Mouse (Mus musculus): ENCODE data around the gene 4921539E11Rik.

4921539E11Rik gene

DNA sequence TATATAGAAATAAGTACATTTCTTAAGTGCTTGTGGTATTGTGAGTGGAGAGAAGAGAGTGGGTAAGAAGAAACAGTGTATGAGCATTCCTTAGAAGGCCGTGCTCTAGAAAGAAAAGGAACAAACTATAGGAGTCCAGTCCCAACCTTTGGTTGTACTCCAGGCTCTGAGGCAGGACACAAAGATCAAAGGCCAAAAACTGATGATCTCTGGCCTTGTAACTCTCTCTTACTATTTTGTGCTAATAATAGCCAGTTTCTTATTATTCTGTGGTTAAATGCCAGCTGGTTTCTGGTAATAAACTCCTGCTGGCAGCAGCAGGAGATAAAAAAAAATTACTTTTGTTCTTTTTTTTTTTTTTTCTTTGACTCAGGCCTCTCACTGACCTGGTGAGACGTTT lies 58.5 kb downstream of the 4921539E11Rik start:
- no peak for DNase-seq (ENCODE audit: low read depth, low spot score)

DNA sequence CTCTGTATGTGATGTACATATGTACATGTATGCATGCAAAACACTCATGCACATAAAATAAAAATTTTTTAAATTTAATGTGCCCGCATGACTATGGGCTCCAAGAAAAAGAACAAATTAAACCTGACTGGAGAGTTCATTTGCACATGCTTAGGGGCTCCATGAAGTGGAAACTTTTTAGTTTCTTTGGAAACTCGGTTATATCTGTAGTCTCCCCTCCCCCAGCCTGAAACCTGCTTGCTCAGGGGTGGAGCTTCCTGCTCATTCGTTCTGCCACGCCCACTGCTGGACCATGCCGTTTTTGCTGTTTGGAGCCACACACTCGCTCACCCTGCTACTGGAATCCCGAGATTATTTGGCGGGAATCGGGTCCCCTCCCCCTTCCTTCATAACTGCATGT lies 67.8 kb downstream of the 4921539E11Rik start:
- no peak for DNase-seq (ENCODE audit: low read depth, low spot score)

DNA sequence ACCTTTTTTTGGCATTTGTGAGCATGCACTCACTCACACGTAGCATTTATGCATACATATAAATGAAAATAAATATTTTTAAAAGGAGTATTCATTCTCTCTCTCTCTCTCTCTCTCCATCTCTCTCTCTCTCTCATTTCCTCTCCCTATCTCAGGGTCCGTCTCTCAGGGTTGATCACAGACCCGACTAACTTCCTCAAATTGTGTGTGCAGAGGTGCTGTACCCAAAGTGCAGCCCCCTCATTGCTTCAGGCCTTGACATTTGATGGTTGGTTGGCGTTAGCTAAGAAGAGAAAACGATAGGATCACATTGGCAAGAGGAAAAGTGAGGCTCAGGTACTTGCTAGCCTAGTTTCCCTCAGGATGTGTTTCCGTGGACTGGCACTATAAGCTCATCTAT lies 68.9 kb downstream of the 4921539E11Rik start:
- no peak for DNase-seq (ENCODE audit: low read depth, low spot score)

DNA sequence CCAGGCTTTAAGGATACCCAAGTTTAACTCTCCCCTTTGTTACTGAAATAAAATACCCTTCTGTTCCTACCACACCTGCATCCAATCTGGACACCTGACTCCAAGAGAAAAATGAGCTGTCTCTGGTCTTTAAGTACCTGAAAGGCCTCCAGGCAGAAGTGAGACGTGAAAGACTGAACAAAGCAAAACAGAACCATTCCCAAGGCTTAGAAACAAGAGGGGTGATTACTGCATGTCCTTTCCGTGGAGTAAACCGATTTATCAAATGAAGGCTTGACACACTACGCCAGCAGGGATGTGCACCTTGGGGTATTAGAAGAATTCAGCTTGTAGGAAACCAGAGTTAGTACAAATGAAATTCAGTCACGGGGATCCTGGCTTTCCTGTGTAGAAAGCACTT lies 71.7 kb downstream of the 4921539E11Rik start:
- no peak for DNase-seq (ENCODE audit: low read depth, low spot score)

DNA sequence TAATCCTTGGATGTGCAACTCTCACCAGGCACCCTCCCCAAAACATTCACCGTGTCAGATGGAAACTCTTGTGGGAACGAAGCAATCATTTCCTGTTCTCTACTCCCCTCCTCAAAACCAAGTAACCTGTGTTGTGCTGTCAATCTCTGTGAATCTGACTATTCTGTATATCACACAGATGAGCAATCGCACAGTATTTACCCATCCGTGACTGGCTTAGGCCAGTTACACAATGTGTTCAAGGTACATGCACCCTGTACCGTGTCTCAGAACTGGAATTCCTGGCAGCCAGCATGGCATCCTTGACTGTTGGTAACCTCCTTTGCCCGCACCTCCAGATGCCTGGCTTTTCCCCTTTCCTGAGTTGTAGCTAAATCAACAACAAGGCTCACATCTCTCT lies 74.6 kb downstream of the 4921539E11Rik start:
- DNase-seq (ENCODE audit: low read depth, low spot score) = no peak

DNA sequence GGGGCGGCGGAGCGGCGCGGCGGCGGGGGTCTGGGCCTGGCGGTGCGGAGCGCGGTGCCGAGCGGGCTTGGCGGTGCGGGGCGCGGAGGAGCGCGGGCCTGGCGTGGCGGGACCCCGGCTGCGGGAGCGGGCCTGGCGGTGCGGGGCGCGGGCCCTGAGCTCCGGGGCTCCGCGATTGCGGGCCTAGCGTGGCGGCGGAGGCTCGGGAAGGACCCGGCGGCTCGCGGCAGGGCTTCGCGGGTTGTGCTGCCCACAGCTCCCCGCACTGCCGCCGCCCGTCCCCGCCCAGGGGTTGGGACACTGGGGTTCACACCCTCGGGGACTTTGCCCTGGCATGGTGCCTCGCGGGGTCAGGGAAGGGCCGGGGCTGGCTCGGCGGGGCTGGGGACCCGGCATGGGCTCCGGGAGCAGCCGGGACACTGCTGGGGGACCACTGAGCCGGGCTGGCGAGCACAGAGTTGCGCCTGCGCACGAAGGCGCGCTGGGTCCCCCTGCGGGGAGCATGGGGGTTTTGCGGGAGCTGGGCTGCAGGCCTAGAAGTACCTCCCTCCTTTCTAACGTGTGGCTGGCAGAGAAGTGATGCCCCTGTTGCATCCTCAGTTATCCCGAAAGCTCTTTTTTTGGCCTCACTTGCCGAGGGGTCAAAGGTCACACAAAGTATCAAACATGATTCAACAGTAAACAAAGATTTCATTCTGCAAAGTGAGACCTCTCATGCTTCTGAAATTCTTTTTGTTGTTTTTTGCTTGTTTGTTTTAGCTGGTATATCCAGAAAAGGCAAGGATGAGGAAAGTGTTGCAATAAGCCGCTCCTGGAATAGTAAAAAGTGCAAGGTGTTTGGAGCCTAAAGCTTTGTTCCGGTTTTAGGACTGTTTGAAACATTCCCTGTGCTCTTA lies 75.5 kb downstream of the 4921539E11Rik start, which contains the start of gene Slc35d1:
Slc35d1 (minus strand) TSS at position 240 of the 896 bp plus-strand sequence.
- DNase-seq (ENCODE audit: low read depth, low spot score) = peak; percentile 52

DNA sequence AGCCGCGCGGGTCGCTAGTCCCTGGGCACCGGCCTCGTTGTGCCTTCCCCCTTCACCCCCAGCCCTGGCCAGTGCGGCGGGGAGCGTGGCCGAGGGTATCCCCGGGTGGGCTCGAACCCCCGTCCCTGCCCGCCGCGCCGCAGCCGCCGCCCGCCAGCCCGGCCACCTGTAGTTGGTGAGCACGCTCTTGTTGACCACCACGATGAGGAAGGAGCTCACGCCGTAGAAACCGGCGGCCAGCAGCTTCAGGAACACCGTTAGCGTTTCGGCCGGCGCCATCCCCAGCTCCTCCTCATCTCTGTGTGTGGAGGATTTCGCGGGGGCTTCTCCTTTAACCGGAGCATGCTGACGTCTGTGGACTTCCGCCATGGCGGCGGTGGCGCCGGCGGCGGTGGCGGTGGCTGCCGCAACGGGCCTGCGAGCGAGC lies 76.2 kb downstream of the 4921539E11Rik start:
- DNase-seq (ENCODE audit: low read depth, low spot score) = no peak

DNA sequence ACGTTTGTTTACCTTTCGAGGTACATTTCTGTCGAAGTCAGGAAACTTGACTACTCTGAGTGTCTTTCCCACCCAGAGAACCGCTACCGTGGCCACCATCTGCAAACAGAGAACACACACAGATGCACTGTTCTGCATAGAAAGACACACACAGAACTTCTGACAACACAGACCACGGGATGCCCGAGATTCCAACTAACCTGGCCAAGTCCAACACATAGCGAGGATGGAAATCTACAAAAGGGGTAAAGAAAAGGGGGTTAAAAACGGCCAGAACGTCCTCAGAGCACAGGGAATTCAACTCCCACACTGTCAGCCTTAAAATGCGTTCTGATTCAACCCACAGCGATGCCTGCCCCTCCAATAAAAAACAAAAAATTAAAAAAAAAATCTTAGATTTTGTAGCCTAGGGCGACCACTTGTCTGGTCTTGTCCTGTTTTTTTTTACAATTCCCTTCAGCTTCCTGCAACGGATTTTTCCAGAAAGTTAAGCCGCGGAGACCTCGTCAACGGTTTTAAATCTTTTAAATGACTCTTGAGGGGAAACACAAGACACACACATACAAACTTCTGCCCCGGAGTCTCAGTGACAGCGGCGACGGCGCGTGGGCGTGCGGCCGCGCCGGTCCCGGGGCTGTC lies 76.7 kb downstream of the 4921539E11Rik start:
- DNase-seq (ENCODE audit: low read depth, low spot score) = no peak

DNA sequence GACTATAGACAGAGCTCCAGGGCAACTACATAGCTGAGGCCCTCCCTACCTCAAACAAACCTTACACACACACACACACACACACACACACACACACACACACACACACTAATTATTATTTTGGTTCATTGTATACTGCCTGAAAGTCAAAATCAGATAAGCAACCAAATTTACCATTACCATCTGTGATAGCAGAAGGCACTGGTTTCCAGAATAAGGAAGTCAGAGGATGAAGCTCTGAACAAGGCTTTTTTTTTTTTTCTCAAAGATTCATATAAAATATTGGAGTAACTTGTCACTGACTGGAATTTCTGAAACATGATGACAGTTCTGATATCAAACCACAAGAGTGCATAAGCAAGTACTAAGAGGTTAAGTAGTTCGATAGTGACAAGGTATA lies 82.1 kb downstream of the 4921539E11Rik start:
- no peak for DNase-seq (ENCODE audit: low read depth, low spot score)

DNA sequence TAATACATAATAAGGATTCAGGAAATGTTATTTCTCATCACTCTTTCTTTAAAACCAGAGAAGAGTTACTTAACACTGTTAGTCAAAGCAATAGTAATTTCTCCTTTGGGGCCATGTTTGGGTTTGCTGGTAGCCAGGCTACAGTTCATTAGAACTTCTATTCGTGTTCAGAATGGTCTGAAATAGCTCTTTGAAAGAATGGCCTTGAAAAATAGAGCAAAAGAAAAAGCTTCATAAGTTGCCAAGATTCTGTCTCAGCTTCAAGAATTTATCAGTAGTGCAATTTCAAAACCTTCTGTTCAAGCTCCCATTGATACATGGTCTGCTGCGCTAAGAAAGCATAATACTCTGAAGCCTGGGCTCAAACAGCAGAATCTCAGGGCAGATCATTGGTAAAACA lies 87.0 kb downstream of the 4921539E11Rik start:
- DNase-seq (ENCODE audit: low read depth, low spot score) = no peak

DNA sequence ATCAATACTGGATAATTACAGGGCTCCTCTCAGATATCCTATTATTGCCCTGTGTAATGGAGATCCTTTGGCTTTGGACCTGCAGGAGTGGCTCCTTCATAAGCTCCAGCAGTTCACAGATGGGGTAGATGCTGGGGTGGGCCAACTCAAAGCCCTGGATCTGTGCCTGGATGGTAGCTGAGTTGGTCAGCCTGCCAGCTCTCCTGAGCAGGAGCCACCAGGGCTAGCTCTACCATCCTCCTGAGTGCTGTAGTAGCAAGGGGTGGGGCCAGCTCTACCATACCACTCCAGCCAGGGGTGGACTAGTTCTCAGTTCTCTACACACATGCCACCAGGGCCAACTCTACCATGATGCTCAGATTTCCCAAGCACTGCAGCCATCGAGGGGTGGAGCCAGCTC lies 90.6 kb downstream of the 4921539E11Rik start:
- DNase-seq (ENCODE audit: low read depth, low spot score) = no peak

DNA sequence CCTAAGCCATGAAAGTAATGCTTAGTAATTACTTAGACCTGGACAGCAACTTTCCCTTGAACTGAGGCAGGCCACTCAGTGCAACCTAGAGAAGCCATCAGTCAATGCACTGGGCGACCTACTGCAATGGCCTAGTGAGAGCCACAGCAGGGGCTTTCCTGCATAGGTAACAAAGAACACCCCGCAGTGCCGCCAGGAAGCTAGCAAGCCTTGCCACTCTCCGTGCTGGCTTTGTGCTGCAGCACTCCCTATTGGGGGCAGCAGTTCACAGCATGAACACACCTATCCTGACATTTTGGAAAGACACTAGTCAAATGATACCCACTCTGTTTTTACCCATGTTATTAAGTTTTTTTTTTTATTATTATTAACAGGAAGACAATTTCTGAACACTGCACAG lies 91.6 kb downstream of the 4921539E11Rik start:
- no peak for DNase-seq (ENCODE audit: low read depth, low spot score)

DNA sequence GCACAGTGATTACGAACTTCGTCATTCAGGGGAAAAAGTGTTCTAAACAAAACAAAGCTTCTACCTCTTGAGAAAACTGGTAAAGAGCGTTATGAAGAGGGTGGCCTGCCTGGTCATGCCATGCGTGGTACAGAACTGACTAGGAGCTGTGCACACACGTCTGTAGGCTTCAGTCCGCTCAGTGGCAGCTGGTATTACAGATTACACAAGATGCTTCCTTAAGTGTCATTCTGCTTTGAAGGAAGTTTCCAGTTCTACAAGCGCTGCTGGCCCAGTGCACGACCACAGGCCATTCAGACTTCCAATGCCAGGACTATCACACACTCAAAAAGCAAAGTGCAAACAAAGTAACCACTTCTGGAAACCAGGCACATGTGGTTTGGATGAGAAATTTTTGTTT lies 93.3 kb downstream of the 4921539E11Rik start:
- no peak for DNase-seq (ENCODE audit: low read depth, low spot score)

DNA sequence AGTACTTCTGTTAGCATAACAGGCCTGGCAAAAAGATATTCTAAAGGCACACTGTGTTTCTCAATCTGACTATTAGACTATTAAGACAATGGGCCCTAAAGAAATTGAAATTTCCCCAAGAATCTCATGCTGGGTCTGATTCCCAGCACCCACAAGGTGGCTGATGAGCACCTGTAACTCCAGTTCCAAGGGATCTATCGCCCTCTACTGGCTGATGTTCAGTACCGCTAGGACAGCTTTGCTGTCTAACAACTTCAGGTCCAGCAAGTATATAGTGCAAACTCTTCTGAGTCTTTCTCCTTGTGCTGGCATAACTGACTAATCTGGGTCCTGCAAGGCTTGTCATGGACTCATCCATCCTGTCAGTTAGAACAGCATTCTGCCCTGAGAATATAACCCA lies 98.2 kb downstream of the 4921539E11Rik start:
- no peak for DNase-seq (ENCODE audit: low read depth, low spot score)

DNA sequence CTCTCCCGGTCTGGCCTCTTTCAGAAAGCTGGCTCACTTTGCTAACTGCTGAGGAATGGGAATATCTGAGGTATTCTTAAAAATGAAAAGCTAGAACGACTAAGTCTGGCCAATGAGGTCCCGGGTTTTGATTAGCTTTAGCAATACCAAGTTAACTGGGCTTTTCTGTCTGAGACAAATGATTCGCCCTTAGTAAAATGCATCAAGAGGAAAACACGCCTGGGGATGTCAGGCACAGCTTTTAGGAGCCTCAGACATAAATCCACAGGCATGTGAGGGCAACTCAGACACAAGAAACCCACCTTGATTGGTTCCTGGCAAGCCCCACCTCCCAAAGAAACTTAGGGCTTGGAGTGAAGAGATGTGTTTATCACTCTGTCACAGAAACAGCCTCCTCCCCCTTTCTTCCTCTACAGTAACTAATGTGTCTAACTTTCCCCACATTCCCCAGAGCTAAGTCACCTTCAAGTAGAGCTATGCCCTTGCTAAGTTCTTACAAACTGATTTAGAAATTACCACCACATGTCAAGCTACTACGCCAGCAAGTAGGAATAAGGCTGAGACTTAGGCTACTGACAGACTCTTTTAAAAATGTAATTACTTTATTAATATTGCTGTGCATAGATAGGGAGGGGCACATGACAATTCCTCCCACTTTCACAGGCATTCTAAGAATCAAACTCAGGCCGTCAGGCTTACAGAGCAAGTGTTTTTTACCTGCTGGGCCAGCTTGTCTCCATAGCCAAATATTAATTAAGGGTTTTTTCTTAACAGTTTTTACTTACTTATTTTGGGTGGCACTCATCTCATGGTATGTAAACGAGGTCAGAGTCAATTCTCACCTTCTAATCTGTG lies 101.7 kb downstream of the 4921539E11Rik start:
- DNase-seq (ENCODE audit: low read depth, low spot score) = no peak

Measured in WW6 (cell line).